Mouse (Mus musculus): Measurements from ENCODE around the gene Slc39a11. TPM values are rescaled to one million over a fixed set of nuclear protein-coding genes. Genes with fewer than 3 reads are reported as not detected.

Slc39a11 gene
- polyA plus RNA-seq, 1 experiment from 2014 or later, result 21.4 TPM

DNA sequence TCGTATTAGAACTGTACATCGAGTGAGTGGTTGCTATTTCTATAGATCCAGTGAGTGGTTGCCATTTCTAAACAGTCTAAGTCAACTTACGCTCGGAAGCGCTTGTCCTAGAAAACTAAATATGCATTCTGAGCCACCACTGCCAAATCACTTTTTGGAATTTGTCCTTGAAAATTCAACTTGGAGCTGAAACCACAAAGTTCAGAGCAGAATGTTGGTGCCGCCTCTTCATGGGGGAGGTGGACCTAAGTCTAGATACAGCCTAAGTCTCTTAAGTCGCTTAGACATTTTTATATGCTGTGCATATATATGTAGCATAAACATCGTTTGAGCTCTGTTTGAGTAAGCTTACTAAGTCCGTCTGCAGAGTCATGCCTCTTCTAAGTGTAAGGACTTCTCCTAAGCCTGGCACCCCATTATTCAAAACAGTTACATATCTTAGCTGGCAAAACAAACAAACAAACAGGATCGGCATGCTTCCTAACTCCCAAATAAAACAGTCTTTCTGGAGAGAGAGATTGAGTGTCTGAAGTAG, 38.7 kb downstream of the Slc39a11 start:
- Histone ChIP-seq H3K4me1 (peaks cover 10% of the 10 kb centered on the region; the same call in 1 of the 2 replicates), H3K27me3 (no peaks in the 10 kb centered on the region), H3K4me2 (replicated peaks) (no peak overlapping the region), H3K36me3 (no peaks in the 10 kb centered on the region), H3K27ac (no peak overlapping the region), H3K4me3 (no peak overlapping the region), H3K9ac (no peak overlapping the region), H3K9me3 (no peaks in the 10 kb centered on the region)
- ATAC-seq (ENCODE audit: insufficient number of reproducible peaks, insufficient read depth, low FRiP score, low TSS enrichment), result no peak
- 85% methylated on average over 10 of the region's 10 CpGs for WGBS

GRCm38 (mm10) chr11:113610266-113610665, 39.6 kb downstream of the Slc39a11 start:
- no peaks in the 10 kb centered on the region for H3K27me3 ChIP-seq
- no peaks in the 10 kb centered on the region for H3K36me3 ChIP-seq
- no peak for ATAC-seq (ENCODE audit: insufficient number of reproducible peaks, insufficient read depth, low FRiP score, low TSS enrichment)
- peaks cover 10% of the 10 kb centered on the region; the same call in 1 of the 2 replicates for H3K4me1 ChIP-seq
- H3K4me2 ChIP-seq (replicated peaks), result no peak overlapping the region
- 85% methylated on average over 5 of the region's 5 CpGs for WGBS
- H3K27ac ChIP-seq, result no peak overlapping the region
- H3K9ac ChIP-seq, result no peak overlapping the region
- H3K9me3 ChIP-seq, result no peaks in the 10 kb centered on the region
- H3K4me3 ChIP-seq, result no peak overlapping the region

- 77% methylated on average over 5 of the region's 5 CpGs for whole genome bisulfite sequencing
- Histone ChIP-seq H3K4me2 (replicated peaks) (no peak overlapping the region), H3K27ac (no peak overlapping the region), H3K9ac (no peak overlapping the region), H3K27me3 (no peaks in the 10 kb centered on the region), H3K4me1 (peaks cover 10% of the 10 kb centered on the region; the same call in 1 of the 2 replicates), H3K9me3 (no peaks in the 10 kb centered on the region), H3K36me3 (no peaks in the 10 kb centered on the region), H3K4me3 (no peak overlapping the region)
- ATAC-seq (ENCODE audit: insufficient number of reproducible peaks, insufficient read depth, low FRiP score, low TSS enrichment), result no peak
These were observed 40.3 kb downstream of the Slc39a11 start for GRCm38 (mm10) chr11:113609581-113609980.

DNA sequence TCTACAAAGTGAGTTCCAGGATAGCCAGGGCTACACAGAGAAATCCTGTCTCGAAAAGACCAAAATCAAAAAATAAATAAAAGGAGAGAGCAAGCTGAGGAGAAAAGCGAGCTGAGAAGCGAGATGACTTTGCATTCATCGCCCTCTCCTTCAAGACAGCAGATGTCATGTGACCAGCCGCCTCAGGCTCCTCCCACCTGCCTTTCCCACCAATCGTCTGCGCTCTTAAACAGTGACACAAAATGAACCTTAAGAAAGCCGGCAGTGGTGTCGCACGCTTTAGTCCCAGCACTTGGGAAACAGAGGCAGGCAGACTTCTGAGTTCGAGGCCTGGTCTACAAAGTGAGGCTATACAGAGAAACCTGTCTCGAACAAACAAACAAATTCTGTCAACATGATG, 42.3 kb downstream of the Slc39a11 start:
- no peak overlapping the region for H3K4me3 ChIP-seq
- no peaks in the 10 kb centered on the region for H3K36me3 ChIP-seq
- peaks cover 18% of the 10 kb centered on the region; the same call in 1 of the 2 replicates for H3K4me1 ChIP-seq
- no peak overlapping the region for H3K9ac ChIP-seq
- WGBS, result 95% methylated on average over 12 of the region's 12 CpGs
- ATAC-seq (ENCODE audit: insufficient number of reproducible peaks, insufficient read depth, low FRiP score, low TSS enrichment), result no peak
- no peaks in the 10 kb centered on the region for H3K27me3 ChIP-seq
- H3K9me3 ChIP-seq, result no peaks in the 10 kb centered on the region
- no peak overlapping the region for H3K4me2 ChIP-seq (replicated peaks)
- H3K27ac ChIP-seq, result no peak overlapping the region

GRCm38 (mm10) chr11:113601616-113602343, 48.1 kb downstream of the Slc39a11 start:
- H3K27me3 ChIP-seq, result no peaks in the 10 kb centered on the region
- H3K4me2 ChIP-seq (replicated peaks), result no peak overlapping the region
- ATAC-seq (ENCODE audit: insufficient number of reproducible peaks, insufficient read depth, low FRiP score, low TSS enrichment), result no peak
- H3K4me1 ChIP-seq, result peaks cover 17% of the 10 kb centered on the region
- no peaks in the 10 kb centered on the region for H3K36me3 ChIP-seq
- H3K27ac ChIP-seq, result 0 out of 2 replicates have a peak overlapping the region, but pooled peaks have one; percentile 23
- no peaks in the 10 kb centered on the region for H3K9me3 ChIP-seq
- no peak overlapping the region for H3K4me3 ChIP-seq
- H3K9ac ChIP-seq, result no peak overlapping the region
- 56% methylated on average over 12 of the region's 12 CpGs for WGBS

DNA sequence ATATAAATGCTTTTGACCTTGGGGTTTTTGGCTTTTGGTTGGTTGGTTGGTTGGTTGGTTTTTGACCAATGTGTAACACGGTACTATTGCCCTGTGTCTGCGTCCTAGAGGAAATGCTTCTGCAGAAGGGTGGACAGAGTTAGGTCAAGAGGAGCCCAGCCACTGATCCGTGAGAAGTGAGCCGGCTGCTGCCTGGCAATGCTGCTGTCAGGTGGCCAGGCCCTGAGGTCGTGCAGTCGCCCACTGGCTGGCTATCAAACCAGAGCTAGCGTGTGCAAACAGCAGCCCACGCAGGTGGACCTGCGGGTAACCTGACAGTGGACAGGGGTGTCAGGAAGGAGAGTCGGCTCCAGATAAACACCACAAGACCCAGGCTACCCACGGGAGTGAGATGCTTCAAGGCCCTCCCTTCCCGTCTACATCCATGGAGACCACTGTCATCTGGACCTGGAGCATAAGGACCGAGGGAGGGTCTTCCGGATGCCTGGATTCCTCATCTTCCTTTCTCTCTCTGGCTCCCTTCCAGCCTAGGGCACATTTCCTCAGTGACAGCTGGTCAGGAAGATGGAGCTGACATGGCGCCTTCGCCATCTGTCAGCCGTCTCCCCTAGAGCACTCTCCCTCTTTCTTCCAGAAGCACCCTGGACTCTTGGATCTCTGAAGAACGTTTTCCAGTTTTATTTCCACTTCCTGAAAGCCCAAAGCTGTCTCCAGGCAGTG, 49.2 kb downstream of the Slc39a11 start:
- Histone ChIP-seq H3K4me1 (peaks cover 17% of the 10 kb centered on the region), H3K27me3 (no peaks in the 10 kb centered on the region), H3K4me2 (replicated peaks) (no peak overlapping the region), H3K4me3 (no peak overlapping the region), H3K9ac (no peak overlapping the region), H3K36me3 (no peaks in the 10 kb centered on the region), H3K27ac (no peak overlapping the region), H3K9me3 (no peaks in the 10 kb centered on the region)
- no peak for ATAC-seq (ENCODE audit: insufficient number of reproducible peaks, insufficient read depth, low FRiP score, low TSS enrichment)
- 84% methylated on average over 18 of the region's 18 CpGs for WGBS

GRCm38 (mm10) chr11:113597632-113598031, 52.2 kb downstream of the Slc39a11 start:
- ATAC-seq (ENCODE audit: insufficient number of reproducible peaks, insufficient read depth, low FRiP score, low TSS enrichment), result no peak
- 77% methylated on average over 3 of the region's 3 CpGs for WGBS

GRCm38 (mm10) chr11:113595144-113595543, 54.7 kb downstream of the Slc39a11 start:
- WGBS, result 87% methylated on average over 5 of the region's 5 CpGs
- no peaks in the 10 kb centered on the region for H3K4me1 ChIP-seq
- H3K27me3 ChIP-seq, result no peaks in the 10 kb centered on the region
- no peak overlapping the region for H3K4me2 ChIP-seq (replicated peaks)
- no peaks in the 10 kb centered on the region for H3K36me3 ChIP-seq
- H3K9ac ChIP-seq, result no peak overlapping the region
- H3K9me3 ChIP-seq, result no peaks in the 10 kb centered on the region
- no peak overlapping the region for H3K27ac ChIP-seq
- H3K4me3 ChIP-seq, result no peak overlapping the region
- ATAC-seq (ENCODE audit: insufficient number of reproducible peaks, insufficient read depth, low FRiP score, low TSS enrichment), result no peak

More at GRCm38 (mm10) chr11:113597632-113598031, 52.2 kb downstream of the Slc39a11 start:
- Histone ChIP-seq H3K9me3 (no peaks in the 10 kb centered on the region), H3K4me1 (peaks cover 8% of the 10 kb centered on the region; the same call in 1 of the 2 replicates), H3K9ac (no peak overlapping the region), H3K27ac (no peak overlapping the region), H3K27me3 (no peaks in the 10 kb centered on the region), H3K36me3 (no peaks in the 10 kb centered on the region), H3K4me2 (replicated peaks) (no peak overlapping the region), H3K4me3 (no peak overlapping the region)

DNA sequence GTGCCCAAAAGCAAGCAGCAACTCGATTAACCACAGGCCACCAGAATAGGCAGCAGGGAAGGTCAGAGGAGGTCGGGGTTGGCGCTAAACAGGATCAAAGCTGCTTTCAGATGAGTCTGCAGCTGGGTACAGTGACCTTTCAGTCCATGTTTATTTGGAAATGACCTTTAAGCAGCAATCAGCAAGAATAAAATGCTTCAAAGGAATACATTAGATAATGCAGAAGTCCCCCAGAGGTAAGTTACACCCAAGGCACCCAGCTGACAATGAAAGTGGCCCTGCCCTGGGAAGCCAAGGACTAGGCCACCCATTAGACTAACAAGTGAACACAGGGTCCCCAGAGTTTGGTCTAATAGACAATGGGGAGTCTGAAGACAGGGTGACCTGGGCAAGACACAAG, 60.9 kb downstream of the Slc39a11 start:
- no peak overlapping the region for H3K27ac ChIP-seq
- H3K4me2 ChIP-seq (replicated peaks), result no peak overlapping the region
- H3K4me3 ChIP-seq, result no peak overlapping the region
- no peaks in the 10 kb centered on the region for H3K9me3 ChIP-seq
- no peaks in the 10 kb centered on the region for H3K27me3 ChIP-seq
- 39% methylated on average over 3 of the region's 3 CpGs for WGBS
- H3K36me3 ChIP-seq, result no peaks in the 10 kb centered on the region
- H3K9ac ChIP-seq, result no peak overlapping the region
- ATAC-seq (ENCODE audit: insufficient number of reproducible peaks, insufficient read depth, low FRiP score, low TSS enrichment), result no peak
- peaks cover 9% of the 10 kb centered on the region for H3K4me1 ChIP-seq

DNA sequence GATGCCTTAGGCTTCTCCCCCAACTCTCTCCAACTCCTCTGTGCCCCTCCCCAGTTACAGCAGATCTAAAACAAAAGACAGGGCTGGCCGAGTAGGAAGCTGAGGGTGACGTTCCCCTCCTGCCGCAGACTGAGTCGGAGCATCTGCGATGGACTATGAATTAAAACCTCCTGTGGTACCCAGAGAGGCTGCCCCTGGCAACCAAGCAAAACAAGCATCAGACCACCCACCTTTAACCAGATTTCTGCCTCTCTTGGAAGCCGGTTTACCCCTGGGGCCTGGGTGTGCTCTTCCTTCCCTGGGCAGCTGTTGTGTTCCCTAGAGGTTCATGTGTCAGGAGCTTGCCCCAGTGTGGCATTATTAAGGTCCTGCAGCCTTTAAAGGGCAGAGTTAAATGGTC, 63.5 kb downstream of the Slc39a11 start:
- Histone ChIP-seq H3K4me1 (peaks cover 12% of the 10 kb centered on the region), H3K9ac (no peak overlapping the region), H3K36me3 (no peaks in the 10 kb centered on the region), H3K27ac (no peak overlapping the region; the same call in 1 of the 2 replicates), H3K4me3 (no peak overlapping the region), H3K4me2 (replicated peaks) (no peak overlapping the region), H3K27me3 (no peaks in the 10 kb centered on the region), H3K9me3 (no peaks in the 10 kb centered on the region)
- WGBS, result 18% methylated on average over 6 of the region's 6 CpGs
- no peak for ATAC-seq (ENCODE audit: insufficient number of reproducible peaks, insufficient read depth, low FRiP score, low TSS enrichment)

DNA sequence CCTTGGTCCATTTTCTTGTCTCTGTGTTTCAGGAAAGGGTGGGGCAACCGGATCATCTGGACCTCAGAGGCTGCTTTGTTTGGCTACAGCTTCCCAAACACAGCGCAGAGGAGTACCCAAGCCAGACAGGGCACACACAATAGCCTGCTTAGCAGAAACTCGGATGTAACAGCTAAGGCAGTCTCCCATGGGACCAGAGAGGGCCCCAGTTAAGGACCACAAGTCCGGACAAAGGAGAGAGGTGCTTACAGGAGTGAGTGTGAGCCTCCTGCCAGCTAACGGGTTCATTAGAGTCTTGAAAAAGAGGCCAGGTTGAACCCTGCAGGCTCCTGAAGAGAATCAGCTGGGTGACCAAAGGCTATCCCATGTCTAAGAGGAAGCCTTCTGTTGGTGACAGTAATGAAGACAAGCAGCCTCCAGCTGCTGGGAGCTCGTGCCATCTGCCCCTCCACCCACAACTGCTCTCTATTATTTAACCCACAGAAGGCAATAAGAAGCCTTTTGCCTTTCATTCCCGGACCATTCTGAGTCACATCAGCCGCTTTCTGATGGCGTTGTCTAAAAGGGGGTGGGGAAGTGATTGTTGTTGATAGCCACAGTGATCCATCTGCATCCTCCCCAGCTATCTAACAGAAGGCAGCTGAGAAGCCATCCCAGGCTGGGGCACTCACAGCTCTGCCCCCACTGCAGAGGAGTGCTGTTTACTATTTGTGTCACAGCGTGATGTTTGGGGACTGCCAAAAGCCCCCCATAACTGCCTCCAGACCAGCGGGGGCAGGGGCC, 65.8 kb downstream of the Slc39a11 start:
- Histone ChIP-seq H3K27ac (peak overlapping the region; percentile 36; the same call in 1 of the 2 replicates), H3K9ac (no peak overlapping the region)
- 0 out of 2 replicates have a peak, but pooled peaks have one; percentile 59 for ATAC-seq (ENCODE audit: insufficient number of reproducible peaks, insufficient read depth, low FRiP score, low TSS enrichment)

More for the DNA sequence above, 65.8 kb downstream of the Slc39a11 start:
- Histone ChIP-seq H3K4me3 (no peak overlapping the region), H3K4me2 (replicated peaks) (no peak overlapping the region), H3K9me3 (no peaks in the 10 kb centered on the region), H3K27me3 (no peaks in the 10 kb centered on the region), H3K36me3 (no peaks in the 10 kb centered on the region), H3K4me1 (peaks cover 12% of the 10 kb centered on the region)
- WGBS, result 54% methylated on average over 11 of the region's 11 CpGs

Measured in embryonic facial prominence, embryonic 12.5 days (tissue).